Mouse (Mus musculus): ENCODE results near the gene Lsp1.
A peak's percentile ranks its signal among the peaks of the same experiment; 100 is the strongest.

The Lsp1 gene

DNA sequence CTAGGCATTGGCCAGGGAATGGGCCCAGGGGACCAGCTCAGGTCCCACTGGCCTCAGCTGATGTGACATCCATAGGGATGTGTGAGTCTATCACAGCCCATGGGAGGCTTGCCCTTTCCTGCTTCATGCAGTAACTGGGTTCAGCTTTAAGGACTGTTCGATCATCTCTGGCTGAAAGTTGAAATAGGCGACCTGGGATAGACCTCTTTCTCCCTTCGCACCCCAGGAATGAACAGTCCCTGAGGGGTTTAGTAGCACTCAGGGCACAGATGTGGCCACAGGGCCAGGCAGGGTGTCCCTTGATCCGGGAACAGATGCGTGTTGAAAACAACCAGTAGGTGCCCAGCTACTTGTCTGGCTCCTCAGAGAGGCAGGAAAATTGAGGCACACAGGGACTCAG, 15.7 kb downstream of the Lsp1 start:
- no peak for DNase-seq (ENCODE audit: low read depth, low spot score)

DNA sequence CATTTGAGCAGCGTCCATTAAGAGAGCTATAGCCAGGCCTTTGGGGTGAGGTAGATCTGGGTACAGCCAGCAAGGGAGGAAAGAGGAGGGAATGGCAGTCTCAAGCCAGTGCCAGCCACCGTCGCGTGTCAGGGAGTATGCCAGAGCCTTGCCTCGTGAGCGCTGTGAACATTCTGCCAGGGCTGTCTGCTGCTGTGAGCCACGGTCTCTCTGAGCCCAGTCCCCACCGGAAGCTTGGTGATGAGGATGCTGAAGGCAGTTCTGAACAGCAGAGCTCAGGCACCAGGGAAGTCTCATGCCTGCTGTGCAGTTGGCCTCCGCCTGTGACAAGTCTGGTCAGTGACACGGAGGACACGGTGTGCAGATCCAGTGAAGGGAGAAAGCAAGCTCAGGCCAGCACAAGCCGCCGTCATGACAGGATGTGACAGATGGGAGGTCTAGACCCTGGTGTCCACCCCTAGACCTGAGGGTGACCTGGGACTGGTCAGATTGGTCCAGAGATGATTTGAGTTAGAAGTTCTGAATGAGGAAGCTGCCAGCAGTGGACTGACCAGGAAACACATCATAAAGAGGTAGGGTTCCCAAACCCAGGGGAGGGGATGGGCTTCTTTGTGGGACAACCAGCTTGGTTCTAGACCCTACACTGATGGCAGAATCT, 16.3 kb downstream of the Lsp1 start:
- no peak for DNase-seq (ENCODE audit: low read depth, low spot score)

DNA sequence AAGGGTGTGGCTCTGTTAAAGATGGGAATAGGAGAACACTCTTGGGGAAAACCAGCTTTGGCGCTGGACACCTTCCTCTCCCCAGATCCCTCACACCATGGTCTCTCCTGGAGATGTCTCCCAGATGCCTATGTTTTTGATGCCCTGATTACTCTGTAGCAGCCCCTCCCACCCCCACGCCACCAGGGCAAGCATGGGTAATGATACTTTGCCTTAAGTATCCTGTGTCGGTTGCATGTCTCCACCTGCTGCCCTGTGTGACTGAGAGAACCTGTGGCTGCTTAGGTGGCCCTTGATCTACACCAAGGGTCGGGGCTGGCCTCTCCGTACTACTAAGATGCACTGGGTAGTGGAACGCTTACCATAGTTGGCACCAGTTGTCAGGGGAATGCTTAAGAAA, 17.4 kb downstream of the Lsp1 start:
- DNase-seq (ENCODE audit: low read depth, low spot score), result no peak

DNA sequence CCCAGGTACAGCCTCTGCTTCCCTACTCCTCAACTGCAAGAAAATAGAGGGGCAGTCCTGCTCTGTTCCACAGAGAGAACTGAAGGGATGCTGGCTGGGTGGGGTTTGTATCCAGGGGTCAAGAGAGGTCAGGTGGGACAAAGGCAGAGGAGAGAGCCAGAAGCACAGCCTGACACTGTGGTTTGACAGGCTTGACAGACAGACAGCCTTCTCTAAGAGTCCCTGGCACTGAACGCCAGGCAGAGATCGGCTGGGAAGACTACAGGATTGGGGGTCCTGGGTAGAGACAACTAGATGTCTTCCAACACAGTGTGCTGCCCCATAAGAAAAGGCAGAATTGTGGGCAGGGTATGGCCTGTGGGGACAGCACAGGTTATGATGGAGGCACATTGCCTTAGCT, 18.0 kb downstream of the Lsp1 start:
- DNase-seq (ENCODE audit: low read depth, low spot score), result no peak

- DNase-seq (ENCODE audit: low read depth, low spot score), result no peak
Observed at GRCm38 (mm10) chr7:142479307-142479706, 18.7 kb downstream of the Lsp1 start.

DNA sequence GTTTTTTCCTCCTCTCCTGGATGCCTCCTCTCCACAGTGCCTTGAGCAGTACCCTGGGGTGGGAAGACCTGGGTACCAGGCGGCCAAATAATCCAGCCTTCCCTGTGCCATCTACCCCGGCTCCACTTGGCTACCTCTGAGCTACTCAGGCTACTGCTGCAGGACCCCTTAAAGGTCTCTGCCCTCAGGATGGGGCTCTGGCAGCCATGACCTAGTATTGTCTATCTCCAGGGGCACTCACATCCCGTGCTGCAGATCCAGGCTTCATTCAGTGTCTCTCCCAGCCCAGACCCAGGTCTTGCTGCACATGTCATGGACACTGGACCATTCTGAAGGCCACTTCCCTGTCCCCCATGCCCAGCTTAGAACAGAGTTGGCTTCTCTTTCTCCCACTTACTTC, 19.3 kb downstream of the Lsp1 start:
- DNase-seq (ENCODE audit: low read depth, low spot score), result no peak

DNA sequence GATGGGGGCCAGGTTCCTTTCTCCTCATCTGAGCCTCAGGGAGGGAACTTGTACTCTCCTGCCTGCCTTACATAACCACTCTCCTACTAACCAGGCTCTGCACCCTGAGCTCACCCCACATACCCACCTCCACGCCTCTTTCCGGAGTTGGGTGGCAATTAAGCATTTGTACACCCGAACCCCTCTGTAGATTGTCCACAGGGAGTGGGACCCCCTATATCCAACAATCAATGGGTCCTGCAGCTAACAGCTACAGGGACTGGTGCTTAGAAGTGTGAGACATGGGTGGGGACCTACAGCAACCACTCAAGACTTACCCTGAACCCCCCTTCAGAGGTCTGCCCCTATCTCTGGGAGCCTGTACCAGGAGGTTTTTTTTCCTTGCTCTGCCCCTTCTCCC, 20.1 kb downstream of the Lsp1 start:
- no peak for DNase-seq (ENCODE audit: low read depth, low spot score)

DNA sequence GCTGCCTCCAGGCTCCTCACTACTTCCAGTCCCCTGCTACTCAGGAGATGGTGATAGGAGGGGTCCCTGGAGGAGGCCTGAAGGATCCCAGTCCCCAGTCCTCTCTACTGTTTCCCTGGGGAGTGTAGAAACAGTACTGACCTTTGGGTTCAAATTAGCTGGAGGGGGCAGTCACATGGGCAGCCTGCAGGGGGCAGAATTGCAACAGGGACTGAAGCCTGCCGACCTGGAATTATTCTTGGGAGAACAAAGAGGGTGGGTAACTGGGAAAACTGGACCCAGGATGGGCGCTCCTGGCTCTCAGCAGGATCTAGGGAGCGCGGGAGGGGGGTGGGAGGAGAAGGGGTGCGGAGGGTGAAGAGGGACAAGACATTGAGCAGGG, 20.6 kb downstream of the Lsp1 start:
- DNase-seq (ENCODE audit: low read depth, low spot score), result no peak

DNA sequence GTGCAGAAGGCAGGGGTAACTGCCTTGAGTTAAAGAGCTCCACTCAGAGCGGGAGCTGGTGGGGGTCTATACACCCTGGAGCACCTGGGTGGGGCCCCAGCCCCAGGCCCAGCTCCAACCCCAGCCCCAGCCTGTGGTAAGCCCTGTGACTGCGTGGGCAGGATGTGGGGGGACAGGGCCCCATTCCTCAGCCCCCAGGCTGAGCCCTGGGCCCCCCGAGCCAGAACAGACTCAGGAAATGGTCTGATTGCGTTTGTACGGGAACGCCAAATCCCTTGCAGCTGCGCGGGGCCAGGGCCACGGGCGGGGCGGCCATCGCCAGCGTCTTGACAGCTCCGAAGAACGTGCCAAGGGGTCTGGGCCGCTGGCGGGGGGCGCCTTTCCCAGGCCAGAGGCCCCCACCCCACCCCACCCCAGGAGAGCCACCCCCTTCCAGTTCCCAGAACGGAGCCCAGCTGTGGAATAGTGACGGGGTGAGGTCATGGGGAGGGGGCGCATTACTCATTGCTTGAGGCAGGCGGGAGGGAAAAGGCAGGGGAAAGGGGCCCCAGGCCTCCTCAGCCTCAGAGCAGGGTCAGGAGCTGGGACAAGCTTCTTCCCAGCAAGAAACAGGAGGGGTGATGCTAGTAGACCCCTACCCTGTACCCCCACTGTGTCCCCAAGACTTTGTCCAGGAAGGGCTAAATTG, 21.1 kb downstream of the Lsp1 start:
- DNase-seq (ENCODE audit: low read depth, low spot score), result peak; percentile 82

DNA sequence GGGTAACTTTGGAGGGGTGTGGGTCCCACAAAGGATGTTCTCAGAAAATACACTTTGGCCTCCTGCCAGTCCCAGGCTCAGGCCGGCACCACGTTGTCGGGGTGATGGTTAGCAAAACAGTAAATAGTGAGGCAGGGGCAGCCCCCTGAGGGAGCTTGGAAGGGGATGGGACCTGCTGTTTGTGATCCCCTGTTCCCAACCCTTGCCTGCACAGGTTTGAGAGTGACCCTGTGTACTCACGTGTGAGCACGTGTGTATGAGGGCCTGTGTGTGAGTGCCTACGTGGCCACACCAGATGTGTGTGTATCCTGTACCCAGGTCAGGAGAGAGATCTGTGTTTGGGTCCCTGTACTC, 21.6 kb downstream of the Lsp1 start:
- no peak for DNase-seq (ENCODE audit: low read depth, low spot score)

GRCm38 (mm10) chr7:142483136-142483535, 22.5 kb downstream of the Lsp1 start:
- peak; percentile 76 for DNase-seq (ENCODE audit: low read depth, low spot score)

GRCm38 (mm10) chr7:142484780-142485179, 24.2 kb downstream of the Lsp1 start:
- DNase-seq (ENCODE audit: low read depth, low spot score), result peak; percentile 78

DNA sequence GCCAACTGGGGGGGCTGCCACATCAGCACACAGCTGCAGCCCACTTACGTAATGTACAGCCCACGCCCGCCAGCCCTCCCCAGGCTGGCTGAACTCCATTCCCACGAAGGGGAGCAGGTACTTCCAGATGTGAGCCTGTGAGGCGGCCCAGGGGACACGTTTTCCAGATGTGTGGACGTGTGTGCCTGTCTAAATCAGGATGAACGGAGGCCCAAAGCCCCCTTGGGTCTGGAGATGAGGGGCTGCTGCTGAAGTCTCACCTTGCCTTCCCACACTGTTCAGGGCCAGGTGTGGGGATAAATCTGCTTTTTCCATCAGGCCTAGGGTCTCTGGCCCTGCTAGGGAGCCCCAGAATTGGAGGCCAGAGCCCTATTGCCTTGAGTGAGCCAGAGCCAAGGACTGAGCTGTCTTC, 26.1 kb downstream of the Lsp1 start:
- no peak for DNase-seq (ENCODE audit: low read depth, low spot score)

- DNase-seq (ENCODE audit: low read depth, low spot score), result no peak
Observed at GRCm38 (mm10) chr7:142487341-142487859, 26.8 kb downstream of the Lsp1 start.

DNA sequence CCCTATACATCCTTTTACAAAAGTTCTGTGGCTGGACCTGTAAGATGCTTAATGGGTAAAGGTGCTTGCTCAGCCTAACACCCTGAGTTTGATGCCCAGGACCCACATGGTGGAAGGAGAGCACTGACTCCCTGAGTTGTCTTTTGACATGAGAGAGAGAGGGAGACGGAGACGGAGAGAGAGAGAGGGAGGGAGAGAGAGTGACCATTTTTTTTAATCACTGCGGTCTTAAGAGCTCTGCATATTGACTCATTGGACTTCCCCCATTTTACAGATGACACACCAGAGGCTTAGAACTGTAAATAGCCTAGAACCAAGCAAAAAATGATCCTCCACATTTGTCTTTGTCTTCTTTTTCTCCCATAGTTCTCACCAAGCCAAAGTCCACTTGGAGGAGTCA, 27.4 kb downstream of the Lsp1 start:
- DNase-seq (ENCODE audit: low read depth, low spot score), result no peak

DNA sequence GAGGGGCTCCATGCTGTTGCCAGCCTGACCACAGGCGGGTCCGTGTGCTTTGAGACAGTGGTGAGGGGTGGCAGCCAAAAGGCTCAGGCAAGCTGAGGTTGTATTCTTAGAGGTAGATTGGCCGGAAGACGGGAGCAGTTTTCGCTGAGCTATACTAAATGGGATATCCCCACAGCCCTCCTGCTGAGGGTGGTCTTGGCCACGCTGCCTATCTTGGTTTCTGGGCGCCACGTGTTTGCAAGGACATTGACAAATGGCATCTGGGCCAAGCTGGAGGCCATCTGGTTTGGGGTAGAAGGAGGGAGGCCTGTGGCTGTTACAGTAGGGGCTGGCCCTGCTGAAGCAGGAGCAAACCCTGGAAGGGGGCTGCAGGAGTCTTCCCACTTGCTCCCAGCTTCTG, 32.9 kb downstream of the Lsp1 start:
- DNase-seq (ENCODE audit: low read depth, low spot score), result peak; percentile 85

GRCm38 (mm10) chr7:142496158-142496557, 35.5 kb downstream of the Lsp1 start:
- peak; percentile 96 for DNase-seq (ENCODE audit: low read depth, low spot score)

DNA sequence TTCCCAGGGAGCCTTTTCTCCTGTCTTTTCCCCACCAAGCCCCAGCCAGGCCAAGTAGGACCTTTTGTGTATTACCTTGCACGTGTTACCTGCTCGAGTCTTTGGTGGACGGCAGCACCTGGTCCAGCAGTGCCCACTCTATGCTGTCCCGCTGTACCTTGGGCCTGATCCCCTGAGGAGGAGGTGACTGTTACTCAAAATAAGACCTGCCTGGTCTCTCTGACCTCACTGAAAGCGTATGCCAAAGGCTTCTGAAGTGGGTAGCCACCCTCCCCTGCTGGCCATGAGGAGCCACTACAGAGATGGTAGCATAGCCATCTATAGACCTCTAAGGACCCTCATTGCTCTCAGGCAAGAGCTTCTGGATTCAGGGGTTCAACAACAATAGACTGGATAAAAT, 36.2 kb downstream of the Lsp1 start:
- peak; percentile 88 for DNase-seq (ENCODE audit: low read depth, low spot score)

- peak; percentile 85 for DNase-seq (ENCODE audit: low read depth, low spot score)
Observed at GRCm38 (mm10) chr7:142497775-142498174, 37.2 kb downstream of the Lsp1 start.

DNA sequence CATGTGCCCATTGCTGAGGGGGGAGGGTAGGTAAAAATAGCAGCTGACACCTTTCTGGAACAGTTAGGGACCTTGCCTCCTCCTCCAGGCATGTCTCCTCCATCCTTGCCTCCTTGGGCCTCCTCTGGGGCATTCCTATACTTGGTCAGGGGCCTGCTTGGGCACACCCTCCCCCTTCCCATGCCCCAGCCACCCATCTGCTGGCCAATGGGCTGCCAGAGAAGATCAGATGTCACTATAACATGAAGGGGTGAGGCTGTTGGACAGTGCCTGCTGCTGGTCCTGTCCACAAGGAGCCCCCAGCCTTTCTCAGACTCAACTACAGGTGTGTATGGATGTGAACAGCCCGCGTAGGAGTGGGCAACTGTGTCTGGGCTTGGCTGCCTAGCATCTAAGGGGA, 38.0 kb downstream of the Lsp1 start, which contains the start of gene Tnnt3:
Tnnt3 (plus strand) TSS at position 262 of the 400 bp plus-strand sequence.
- DNase-seq (ENCODE audit: low read depth, low spot score), result peak; percentile 98

DNA sequence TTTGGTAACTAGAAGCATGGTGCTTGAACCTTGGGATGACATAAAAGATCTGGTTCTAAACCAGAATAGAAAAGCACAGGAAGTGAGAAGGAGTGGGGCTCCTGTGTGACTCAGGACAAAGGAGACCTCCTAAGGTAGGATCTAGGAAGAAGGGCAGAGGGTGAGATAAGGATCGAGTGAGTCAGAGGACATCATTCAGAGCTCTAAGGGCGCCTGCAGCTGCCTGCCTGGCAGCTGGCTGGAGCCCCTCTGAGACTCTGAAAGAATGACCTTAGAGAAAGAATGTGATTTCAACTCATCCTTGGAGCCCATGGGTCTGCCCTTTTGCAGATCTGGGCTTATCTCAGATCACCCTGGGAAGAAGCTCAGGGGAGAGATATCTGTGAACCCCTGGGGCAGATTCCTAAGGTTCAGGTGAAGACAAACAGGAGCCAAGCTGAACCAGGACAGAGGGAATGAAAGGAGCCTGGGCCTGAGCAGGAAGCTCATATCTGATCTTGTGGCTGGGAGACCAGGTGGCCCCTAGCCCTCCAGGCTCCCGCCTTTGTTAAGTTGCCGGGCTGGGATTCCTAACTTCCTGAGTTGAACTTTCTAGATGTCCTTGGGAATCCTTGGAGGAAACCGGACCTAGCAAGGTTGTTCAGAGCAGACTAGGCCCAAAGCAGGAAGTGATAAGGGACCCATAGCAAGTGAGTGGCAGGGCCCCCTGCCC, 38.6 kb downstream of the Lsp1 start:
- DNase-seq (ENCODE audit: low read depth, low spot score), result no peak

DNA sequence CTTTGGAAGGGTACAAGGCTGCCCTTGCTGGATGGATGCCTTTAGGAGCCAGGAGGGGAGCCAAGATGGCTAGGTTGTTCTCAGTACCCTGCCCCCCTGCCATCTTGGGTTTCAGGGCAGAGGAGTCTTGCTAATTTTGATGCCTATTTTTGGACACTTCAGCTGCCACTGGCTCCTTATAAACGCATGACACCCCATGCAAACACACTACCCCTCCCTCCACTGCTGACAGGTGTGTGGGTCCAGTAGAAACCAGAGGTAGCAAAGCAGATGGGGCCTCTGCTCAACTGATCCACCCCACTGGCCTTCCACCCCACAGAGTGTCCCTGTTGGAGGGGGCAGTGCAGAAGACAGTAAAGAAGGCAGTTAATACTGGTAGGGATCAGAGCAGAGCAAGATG, 39.4 kb downstream of the Lsp1 start:
- DNase-seq (ENCODE audit: low read depth, low spot score), result peak; percentile 93

DNA sequence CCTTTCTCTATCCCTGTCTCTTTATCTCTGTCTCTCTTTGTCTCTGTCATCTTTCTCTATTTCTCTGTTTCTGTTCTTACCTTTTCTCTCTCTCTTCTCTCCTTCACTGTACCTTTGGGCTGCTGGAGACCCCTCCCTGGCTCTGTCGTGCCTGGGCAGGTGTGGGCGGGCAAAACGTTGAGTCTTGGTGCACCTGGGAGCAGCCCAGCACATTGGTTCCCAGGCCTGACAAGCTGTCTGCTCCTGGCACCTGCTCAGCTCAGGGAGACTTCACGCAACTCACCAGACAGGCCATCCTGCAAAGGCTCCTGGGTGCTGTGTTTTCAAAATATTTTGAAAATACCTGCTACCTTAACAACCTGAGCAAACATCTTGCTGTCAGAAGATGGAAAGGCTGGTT, 42.6 kb downstream of the Lsp1 start:
- DNase-seq (ENCODE audit: low read depth, low spot score), result no peak

Data from skeletal muscle tissue, adult 2 months (tissue).